Mouse (Mus musculus) heart, embryonic 16.5 days (tissue): ENCODE results near the gene Pip5k1b. TPM values are rescaled to one million over a fixed set of nuclear protein-coding genes. Genes with fewer than 3 reads are reported as not detected.
"Not testable (repeated sequence)": the region's sequence is repeated elsewhere in the genome, so short reads cannot be mapped to it uniquely, and the experiment has no call there.

Source experiments
- ATAC-seq: fragments of 200-750 bp; cut with Nextera tagmentation; replicated peaks from 2 replicates; pipeline ENCODE4 v1.8.0; 2017; ENCODE audit warnings: moderate number of reproducible peaks; ENCODE audit not compliant: insufficient read depth, low FRiP score; ENCODE audit errors: extremely low read depth
- H3K27ac ChIP-seq: fragments of 300-500 bp; sonication (generic); 2 replicates; pipeline ENCODE4 v1.5.1; 2014; ENCODE audit warnings: mild to moderate bottlenecking, low read length, control low read depth, moderate library complexity
- H3K27me3 ChIP-seq: fragments of 300-500 bp; sonication (generic); 2 replicates; pipeline ENCODE4 v1.6.1; 2014; ENCODE audit warnings: low read length, mixed read lengths; ENCODE audit not compliant: control insufficient read depth, insufficient read depth
- H3K36me3 ChIP-seq: fragments of 300-500 bp; sonication (generic); 2 replicates; pipeline ENCODE4 v1.6.1; 2014; ENCODE audit not compliant: control insufficient read depth, insufficient read depth
- H3K4me1 ChIP-seq: fragments of 300-500 bp; sonication (generic); 2 replicates; pipeline ENCODE4 v1.6.1; 2014; ENCODE audit warnings: low read length, mixed read lengths; ENCODE audit not compliant: control insufficient read depth, insufficient read depth
- H3K4me2 ChIP-seq: fragments of 300-500 bp; sonication (generic); 2 replicates; pipeline ENCODE4 v1.6.1; 2014; ENCODE audit warnings: low read depth, mild to moderate bottlenecking, control low read depth, low read length
- H3K4me3 ChIP-seq: fragments of 300-500 bp; sonication (generic); 2 replicates; pipeline ENCODE4 v1.5.1; 2014; ENCODE audit warnings: mild to moderate bottlenecking, control low read depth, low read length
- H3K9ac ChIP-seq: fragments of 300-500 bp; sonication (generic); 2 replicates; pipeline ENCODE4 v1.6.1; 2014; ENCODE audit warnings: low read length, control low read depth
- H3K9me3 ChIP-seq: fragments of 300-500 bp; sonication (generic); replicated peaks from 2 replicates; pipeline ENCODE4 v1.6.1; 2016; ENCODE audit warnings: low read length; ENCODE audit not compliant: control insufficient read depth
- WGBS: fragments of 180-500 bp; shearing (Covaris S2); extraction: QIAGEN DNeasy Blood & Tissue Kit; methylation state at CpG from one replicate; pipeline ENCODE4 v1.1.7; 2014; 5-methylcytosine and 5-hydroxymethylcytosine counted together
- polyA plus RNA-seq: library from polyadenylated mRNA; unstranded; fragments of >200 nt; fragmentation: Nextera tagmentation; extraction: Ambion mirVana; gene quantifications from 2 replicates; pipeline ENCODE4 v1.2.1, GENCODE M21; 2015

Pip5k1b gene
- polyA plus RNA-seq, 1 experiment from 2014 or later, result 11.1 TPM

GRCm38 (mm10) chr19:24557456-24557855 lies 1.8 kb upstream of the Pip5k1b start:
- peak overlapping the region; percentile 86 for H3K4me3 ChIP-seq
- WGBS, result 4% methylated on average over 11 of the region's 11 CpGs
- H3K9me3 ChIP-seq, result peaks cover 4% of the 10 kb centered on the region; the same call in 1 of the 2 replicates
- H3K4me1 ChIP-seq, result peaks cover 25% of the 10 kb centered on the region
- 0 out of 2 replicates have a peak, but pooled peaks cover 2% of the 10 kb centered on the region for H3K27me3 ChIP-seq
- ATAC-seq, result no peak
- no peaks in the 10 kb centered on the region for H3K36me3 ChIP-seq
- no peak overlapping the region for H3K27ac ChIP-seq
- H3K4me2 ChIP-seq, result peak overlapping the region; percentile 94
- 0 out of 2 replicates have a peak overlapping the region, but pooled peaks have one; percentile 34 for H3K9ac ChIP-seq

- H3K9ac ChIP-seq, result peak overlapping the region; percentile 89
- H3K9me3 ChIP-seq, result peaks cover 4% of the 10 kb centered on the region; the same call in 1 of the 2 replicates
- H3K4me1 ChIP-seq, result peaks cover 25% of the 10 kb centered on the region
- no peaks in the 10 kb centered on the region for H3K36me3 ChIP-seq
- H3K27ac ChIP-seq, result peak overlapping the region; percentile 92
- under 1% methylated on average over 12 of the region's 12 CpGs for WGBS
- peak overlapping the region; percentile 86 for H3K4me3 ChIP-seq
- 0 out of 2 replicates have a peak, but pooled peaks cover 2% of the 10 kb centered on the region for H3K27me3 ChIP-seq
- ATAC-seq, result no peak
- H3K4me2 ChIP-seq, result peak overlapping the region; percentile 94
Measured at GRCm38 (mm10) chr19:24556585-24556966, 904 bp upstream of the Pip5k1b start.

- peak overlapping the region; percentile 92 for H3K27ac ChIP-seq
- peak overlapping the region; percentile 86 for H3K4me3 ChIP-seq
- peak; percentile 86 for ATAC-seq
- peak overlapping the region; percentile 89 for H3K9ac ChIP-seq
- H3K4me2 ChIP-seq, result peak overlapping the region; percentile 94
- 0 out of 2 replicates have a peak, but pooled peaks cover 2% of the 10 kb centered on the region for H3K27me3 ChIP-seq
- WGBS, result under 1% methylated on average over 57 of the region's 74 CpGs
- H3K4me1 ChIP-seq, result peaks cover 25% of the 10 kb centered on the region
- H3K9me3 ChIP-seq, result peaks cover 4% of the 10 kb centered on the region; the same call in 1 of the 2 replicates
- H3K36me3 ChIP-seq, result no peaks in the 10 kb centered on the region
Measured at GRCm38 (mm10) chr19:24555904-24556584, 372 bp upstream of the Pip5k1b start.

GRCm38 (mm10) chr19:24554911-24555465 lies 684 bp downstream of the Pip5k1b start:
- H3K4me2 ChIP-seq, result peak overlapping the region; percentile 94
- H3K4me1 ChIP-seq, result peaks cover 25% of the 10 kb centered on the region
- 0% methylated on average over 19 of the region's 19 CpGs for WGBS
- H3K27ac ChIP-seq, result peak overlapping the region; percentile 92
- 0 out of 2 replicates have a peak, but pooled peaks cover 2% of the 10 kb centered on the region for H3K27me3 ChIP-seq
- peak overlapping the region; percentile 86 for H3K4me3 ChIP-seq
- H3K9me3 ChIP-seq, result no peaks in the 10 kb centered on the region
- H3K9ac ChIP-seq, result peak overlapping the region; percentile 89
- ATAC-seq, result no peak
- no peaks in the 10 kb centered on the region for H3K36me3 ChIP-seq

GRCm38 (mm10) chr19:24554425-24554824 lies 1.2 kb downstream of the Pip5k1b start:
- peak overlapping the region; percentile 94 for H3K4me2 ChIP-seq
- WGBS, result 22% methylated on average over 4 of the region's 4 CpGs
- H3K9me3 ChIP-seq, result no peaks in the 10 kb centered on the region
- H3K27ac ChIP-seq, result no peak overlapping the region
- 0 out of 2 replicates have a peak, but pooled peaks cover 2% of the 10 kb centered on the region for H3K27me3 ChIP-seq
- H3K4me1 ChIP-seq, result peaks cover 25% of the 10 kb centered on the region
- H3K36me3 ChIP-seq, result no peaks in the 10 kb centered on the region
- peak overlapping the region; percentile 89 for H3K9ac ChIP-seq
- no peak for ATAC-seq
- H3K4me3 ChIP-seq, result peak overlapping the region; percentile 86

- Histone ChIP-seq H3K4me2 (peak overlapping the region; percentile 94), H3K27ac (no peak overlapping the region), H3K9me3 (no peaks in the 10 kb centered on the region), H3K4me1 (peaks cover 25% of the 10 kb centered on the region), H3K36me3 (no peaks in the 10 kb centered on the region), H3K27me3 (0 out of 2 replicates have a peak, but pooled peaks cover 2% of the 10 kb centered on the region), H3K9ac (peak overlapping the region; percentile 55), H3K4me3 (peak overlapping the region; percentile 86; the same call in 1 of the 2 replicates)
- WGBS, result 51% methylated on average over 12 of the region's 12 CpGs
- ATAC-seq, result no peak
Measured at GRCm38 (mm10) chr19:24553291-24554075, 2.2 kb downstream of the Pip5k1b start.

GRCm38 (mm10) chr19:24552641-24553040 lies 3.0 kb downstream of the Pip5k1b start:
- ATAC-seq, H3K27me3 ChIP-seq, H3K9ac ChIP-seq, H3K4me3 ChIP-seq, H3K9me3 ChIP-seq, H3K27ac ChIP-seq, H3K4me2 ChIP-seq, H3K36me3 ChIP-seq: not testable (repeated sequence)
- H3K4me1 ChIP-seq, result peaks cover 23% of the 10 kb centered on the region
- WGBS, result 90% methylated on average over 6 of the region's 6 CpGs

GRCm38 (mm10) chr19:24551196-24551954 lies 4.3 kb downstream of the Pip5k1b start:
- H3K9me3 ChIP-seq, result peaks cover 4% of the 10 kb centered on the region; the same call in 1 of the 2 replicates
- WGBS, result 62% methylated on average over 3 of the region's 3 CpGs
- H3K27ac ChIP-seq, result no peak overlapping the region
- no peak for ATAC-seq
- H3K36me3 ChIP-seq, result 0 out of 2 replicates have a peak, but pooled peaks cover 2% of the 10 kb centered on the region
- peaks cover 13% of the 10 kb centered on the region for H3K4me1 ChIP-seq
- no peak overlapping the region for H3K4me2 ChIP-seq
- no peak overlapping the region for H3K9ac ChIP-seq
- H3K27me3 ChIP-seq, result no peaks in the 10 kb centered on the region
- H3K4me3 ChIP-seq, result no peak overlapping the region
